Mouse (Mus musculus) forebrain, embryonic 11.5 days (tissue): ENCODE results near the gene Tada3. TPM values are rescaled to one million over a fixed set of nuclear protein-coding genes. Genes with fewer than 3 reads are reported as not detected.

Experiments
- ATAC-seq: fragments of 200-750 bp; cut with Nextera tagmentation; replicated peaks from 2 replicates; pipeline ENCODE4 v1.8.0; 2017; ENCODE audit warnings: moderate TSS enrichment; ENCODE audit not compliant: low FRiP score
- DNase-seq: peaks from one replicate; pipeline ENCODE4 v3.0.0-alpha.2; 2017; ENCODE audit warnings: low spot score
- H3K27ac ChIP-seq: fragments of 300-500 bp; sonication (generic); 2 replicates; pipeline ENCODE4 v1.5.1; 2014; ENCODE audit warnings: low read depth, low read length
- H3K27me3 ChIP-seq: fragments of 300-500 bp; sonication (generic); 2 replicates; pipeline ENCODE4 v1.6.1; 2014; ENCODE audit warnings: mild to moderate bottlenecking, low read length, mixed read lengths; ENCODE audit not compliant: control insufficient read depth, insufficient read depth
- H3K36me3 ChIP-seq: fragments of 300-500 bp; sonication (generic); 2 replicates; pipeline ENCODE4 v1.6.1; 2014; ENCODE audit warnings: mild to moderate bottlenecking, low read length, moderate library complexity, mixed read lengths; ENCODE audit not compliant: control insufficient read depth, insufficient read depth
- H3K4me1 ChIP-seq: fragments of 300-500 bp; sonication (generic); replicated peaks from 2 replicates; pipeline ENCODE4 v1.6.1; 2014; ENCODE audit warnings: low read length, mixed read lengths; ENCODE audit not compliant: control insufficient read depth, insufficient read depth
- H3K4me2 ChIP-seq: fragments of 300-500 bp; sonication (generic); 2 replicates; pipeline ENCODE4 v1.6.1; 2014; ENCODE audit warnings: low read depth, mild to moderate bottlenecking, low read length, moderate library complexity, mixed read lengths; ENCODE audit not compliant: severe bottlenecking
- H3K4me3 ChIP-seq: fragments of 300-500 bp; sonication (generic); 2 replicates; pipeline ENCODE4 v1.5.1; 2014; ENCODE audit warnings: low read depth, low read length
- H3K9ac ChIP-seq: fragments of 300-500 bp; sonication (generic); 2 replicates; pipeline ENCODE4 v1.6.1; 2014; ENCODE audit warnings: low read length
- H3K9me3 ChIP-seq: fragments of 300-500 bp; sonication (generic); 2 replicates; pipeline ENCODE4 v1.6.1; 2016; ENCODE audit warnings: low read length, mixed read lengths; ENCODE audit not compliant: control insufficient read depth
- WGBS: fragments of 180-500 bp; shearing (Covaris S2); extraction: QIAGEN DNeasy Blood & Tissue Kit; methylation state at CpG from one replicate; pipeline ENCODE4 v1.1.7; 2014; 5-methylcytosine and 5-hydroxymethylcytosine counted together
- polyA plus RNA-seq: library from polyadenylated mRNA; unstranded; fragments of >200 nt; fragmentation: Nextera tagmentation; extraction: Ambion mirVana; gene quantifications from 2 replicates; pipeline ENCODE4 v1.2.1, GENCODE M21; 2014

Tada3 gene
- polyA plus RNA-seq, 1 experiment from 2014 or later = 72.5 TPM

DNA sequence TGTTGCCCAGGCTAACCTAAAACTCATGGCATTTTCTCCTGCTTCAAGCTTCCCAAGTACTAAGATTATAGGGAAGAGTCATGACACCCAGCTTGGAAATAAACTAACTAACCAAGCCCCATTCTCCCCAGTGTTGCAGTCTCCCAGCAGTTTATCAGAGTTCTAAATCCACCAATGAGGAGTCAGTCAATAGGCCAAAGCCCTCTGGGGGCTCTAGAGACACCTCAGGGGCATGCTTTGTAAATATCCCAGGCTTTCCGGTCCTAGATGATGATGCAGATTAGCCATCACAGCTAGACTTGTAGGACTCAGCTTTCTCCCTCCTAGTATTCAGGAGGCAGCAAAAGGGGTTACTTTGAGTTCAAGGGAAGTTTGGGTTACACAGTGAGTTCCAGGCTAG, 32.3 kb upstream of the Tada3 start:
- Histone ChIP-seq H3K9me3 (no peaks in the 10 kb centered on the region), H3K4me3 (no peak overlapping the region), H3K27ac (no peak overlapping the region), H3K4me2 (no peak overlapping the region), H3K9ac (no peak overlapping the region), H3K36me3 (no peaks in the 10 kb centered on the region; the same call in 1 of the 2 replicates), H3K27me3 (no peaks in the 10 kb centered on the region), H3K4me1 (no peaks in the 10 kb centered on the region)
- ATAC-seq (no peak), DNase-seq (no peak)
- 79% methylated on average over 1 of the region's 1 CpGs for WGBS

DNA sequence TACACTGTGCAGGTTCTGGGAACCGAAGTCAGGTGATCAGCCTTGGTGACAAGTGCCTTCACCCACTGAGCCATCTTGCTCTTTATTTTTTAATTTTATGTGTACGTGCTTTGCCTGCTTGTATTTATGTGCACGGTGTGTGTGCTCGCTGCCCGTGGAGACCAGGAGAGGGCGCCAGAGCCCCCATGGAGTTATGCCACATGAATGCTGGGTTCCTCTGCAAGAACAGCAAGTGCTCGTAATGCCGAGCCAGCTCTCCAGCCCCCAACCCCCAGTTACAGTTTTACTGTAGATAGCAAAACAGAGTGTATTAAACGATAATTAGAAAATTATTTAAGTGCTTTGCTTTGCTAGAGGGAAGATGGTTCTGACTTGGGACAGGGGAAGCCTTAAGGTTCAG, 29.0 kb upstream of the Tada3 start:
- Histone ChIP-seq H3K27ac (no peak overlapping the region), H3K4me2 (no peak overlapping the region), H3K4me1 (no peaks in the 10 kb centered on the region), H3K36me3 (no peaks in the 10 kb centered on the region), H3K4me3 (no peak overlapping the region), H3K9ac (no peak overlapping the region), H3K27me3 (no peaks in the 10 kb centered on the region), H3K9me3 (no peaks in the 10 kb centered on the region)
- ATAC-seq (no peak), DNase-seq (peak; percentile 69)
- WGBS = 78% methylated on average over 9 of the region's 9 CpGs

DNA sequence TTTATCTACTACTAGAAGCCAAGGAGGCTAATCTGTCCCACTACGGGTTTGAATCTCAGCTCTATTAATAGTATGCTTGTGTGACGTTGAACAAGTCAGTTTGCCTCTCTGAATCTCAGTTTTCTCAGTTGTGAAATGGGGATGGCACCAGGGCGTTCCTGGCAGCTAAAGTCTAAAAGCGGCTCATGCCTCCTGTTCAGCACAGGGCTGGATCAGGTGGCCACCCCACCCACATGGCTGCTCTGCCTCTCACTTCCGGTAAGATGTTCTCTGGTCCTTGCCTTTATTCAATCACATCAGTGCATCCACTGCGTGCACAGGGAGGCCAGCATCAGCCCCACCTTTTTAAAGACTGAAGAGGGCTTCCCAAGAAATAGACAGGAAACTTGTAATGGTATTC, 27.8 kb upstream of the Tada3 start:
- DNase-seq = no peak
- Histone ChIP-seq H3K4me3 (no peak overlapping the region), H3K4me2 (no peak overlapping the region), H3K27ac (no peak overlapping the region), H3K9me3 (no peaks in the 10 kb centered on the region), H3K27me3 (no peaks in the 10 kb centered on the region), H3K4me1 (no peaks in the 10 kb centered on the region), H3K36me3 (no peaks in the 10 kb centered on the region), H3K9ac (no peak overlapping the region)
- 91% methylated on average over 6 of the region's 6 CpGs for WGBS
- no peak for ATAC-seq

DNA sequence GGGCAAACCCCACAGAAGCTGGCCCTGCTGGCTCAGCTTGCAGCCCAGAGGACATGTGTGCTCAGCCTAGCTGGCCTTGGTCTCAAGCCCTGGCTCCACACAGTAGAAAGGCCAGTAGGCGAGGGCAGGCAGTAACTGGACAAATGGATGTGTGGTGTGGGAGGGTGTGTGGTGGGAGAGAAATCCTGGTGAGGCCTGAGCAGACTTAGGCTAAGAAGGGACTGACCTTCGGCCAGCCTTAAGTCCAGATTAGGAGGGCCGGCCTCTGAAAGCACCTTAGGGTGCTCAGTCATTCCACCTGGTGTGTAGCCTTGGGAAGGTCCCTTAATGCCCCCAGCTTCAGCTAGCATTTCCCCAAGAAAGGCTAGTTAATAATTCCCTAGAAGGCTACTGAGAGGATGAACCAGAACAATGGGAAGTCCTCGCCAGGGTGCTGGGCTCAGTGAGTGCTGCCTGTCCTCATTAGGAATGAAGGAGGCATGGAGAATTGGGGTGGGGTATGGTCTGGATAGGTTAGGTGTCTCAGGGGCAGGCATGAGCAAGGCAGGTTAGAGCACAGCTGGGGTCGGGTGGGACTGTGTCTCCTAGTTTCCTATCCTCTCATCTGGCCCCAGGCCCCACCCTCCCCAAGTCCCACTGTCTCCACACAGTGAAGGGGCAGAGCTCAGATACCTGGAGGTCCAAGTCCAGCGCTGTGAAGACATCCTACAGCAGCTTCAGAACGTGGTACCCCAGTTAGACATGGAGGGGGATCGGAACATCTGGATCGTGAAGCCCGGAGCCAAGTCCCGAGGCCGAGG, 27.2 kb upstream of the Tada3 start:
- 79% methylated on average over 12 of the region's 12 CpGs for WGBS

DNA sequence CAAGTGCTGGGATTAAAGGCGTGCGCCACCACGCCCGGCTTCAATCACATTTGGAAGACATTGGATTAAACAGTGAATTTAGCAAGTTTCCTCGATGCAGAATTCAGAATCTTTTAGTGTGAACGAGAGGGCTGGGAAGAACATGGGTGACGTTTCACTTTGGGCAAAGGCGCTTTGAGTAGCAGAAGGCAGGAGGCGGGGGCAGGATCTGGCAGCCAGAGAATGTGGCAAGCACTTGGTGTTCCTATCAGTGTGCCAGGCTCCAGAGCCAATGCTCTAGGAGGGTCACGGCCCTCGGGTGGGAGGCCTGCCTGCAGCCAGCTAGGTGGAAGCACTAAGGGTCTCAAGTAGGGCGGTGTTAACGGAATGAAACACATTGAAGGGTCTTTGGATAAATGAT, 24.4 kb upstream of the Tada3 start:
- Histone ChIP-seq H3K27me3 (no peaks in the 10 kb centered on the region), H3K9ac (no peak overlapping the region), H3K4me2 (no peak overlapping the region), H3K36me3 (no peaks in the 10 kb centered on the region), H3K9me3 (no peaks in the 10 kb centered on the region), H3K4me1 (no peaks in the 10 kb centered on the region), H3K27ac (no peak overlapping the region), H3K4me3 (no peak overlapping the region)
- DNase-seq (no peak), ATAC-seq (no peak)
- WGBS = 94% methylated on average over 13 of the region's 13 CpGs

More for the DNA sequence above, 27.2 kb upstream of the Tada3 start:
- Histone ChIP-seq H3K9ac (no peak overlapping the region), H3K27ac (no peak overlapping the region), H3K27me3 (no peaks in the 10 kb centered on the region), H3K9me3 (no peaks in the 10 kb centered on the region), H3K36me3 (no peaks in the 10 kb centered on the region), H3K4me1 (no peaks in the 10 kb centered on the region), H3K4me3 (no peak overlapping the region), H3K4me2 (no peak overlapping the region)
- ATAC-seq (no peak), DNase-seq (no peak)

DNA sequence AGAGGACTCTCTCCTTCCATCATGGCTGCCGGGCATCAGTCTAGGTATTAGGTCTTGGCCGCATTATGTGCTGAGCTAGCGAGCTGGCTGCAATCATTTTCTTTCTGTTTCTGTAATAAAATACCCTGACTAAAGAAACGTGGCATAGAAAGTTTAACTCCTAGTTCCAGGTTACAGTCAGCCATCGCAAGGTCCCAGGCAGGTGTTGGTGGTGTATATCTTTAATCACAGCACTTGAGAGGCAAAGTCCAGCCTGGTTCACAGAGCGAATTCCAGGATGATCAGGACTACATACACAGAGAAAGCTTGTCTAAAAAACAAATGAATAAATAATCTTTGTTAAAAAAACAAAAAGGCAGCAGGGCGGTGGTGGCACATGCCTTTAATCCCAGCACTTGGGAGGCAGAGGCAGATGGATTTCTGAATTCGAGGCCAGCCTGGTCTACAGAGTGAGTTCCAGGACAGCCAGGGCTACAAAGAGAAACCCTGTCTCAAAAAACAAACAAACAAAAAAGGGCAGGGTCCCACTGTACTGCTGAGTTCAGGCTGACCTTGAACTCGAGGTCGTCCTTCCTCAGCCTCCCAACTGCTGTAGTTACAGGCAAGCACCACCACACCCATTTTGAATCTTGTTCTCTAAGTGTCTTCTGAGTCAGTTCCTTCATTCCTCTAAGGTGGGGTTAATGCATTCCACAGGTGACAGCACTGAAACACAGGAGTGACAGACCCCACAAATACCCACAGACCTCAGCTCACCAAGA, 18.8 kb upstream of the Tada3 start:
- DNase-seq = no peak
- Histone ChIP-seq H3K27ac (no peak overlapping the region), H3K4me3 (no peak overlapping the region), H3K9ac (no peak overlapping the region), H3K4me2 (no peak overlapping the region), H3K4me1 (peaks cover 2% of the 10 kb centered on the region; the same call in 1 of the 2 replicates), H3K36me3 (no peaks in the 10 kb centered on the region), H3K27me3 (no peaks in the 10 kb centered on the region), H3K9me3 (no peaks in the 10 kb centered on the region)
- no peak for ATAC-seq
- WGBS = 82% methylated on average over 10 of the region's 10 CpGs

DNA sequence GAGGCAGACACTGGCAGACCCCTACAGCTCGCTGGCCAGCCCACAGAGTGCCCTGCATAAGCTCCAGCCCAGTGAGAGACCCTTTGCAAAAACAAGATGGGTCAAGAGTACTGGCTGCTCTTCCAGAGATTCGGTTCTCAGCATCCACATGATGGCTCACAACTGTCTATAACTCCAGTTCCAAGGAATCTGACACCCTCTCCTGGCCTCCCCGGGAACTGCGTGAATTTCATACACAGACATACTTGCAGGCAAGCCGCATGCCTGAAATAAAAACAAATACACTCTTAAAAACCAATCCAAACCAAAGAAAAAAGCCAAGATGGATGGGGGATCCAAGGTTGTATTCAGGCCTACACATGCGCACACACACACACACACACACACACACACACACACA, 17.8 kb upstream of the Tada3 start:
- Histone ChIP-seq H3K9me3 (no peaks in the 10 kb centered on the region), H3K27ac (no peak overlapping the region), H3K4me1 (peaks cover 2% of the 10 kb centered on the region; the same call in 1 of the 2 replicates), H3K27me3 (no peaks in the 10 kb centered on the region), H3K4me2 (no peak overlapping the region), H3K9ac (no peak overlapping the region), H3K4me3 (no peak overlapping the region), H3K36me3 (no peaks in the 10 kb centered on the region)
- ATAC-seq (no peak), DNase-seq (no peak)
- 90% methylated on average over 6 of the region's 6 CpGs for WGBS

DNA sequence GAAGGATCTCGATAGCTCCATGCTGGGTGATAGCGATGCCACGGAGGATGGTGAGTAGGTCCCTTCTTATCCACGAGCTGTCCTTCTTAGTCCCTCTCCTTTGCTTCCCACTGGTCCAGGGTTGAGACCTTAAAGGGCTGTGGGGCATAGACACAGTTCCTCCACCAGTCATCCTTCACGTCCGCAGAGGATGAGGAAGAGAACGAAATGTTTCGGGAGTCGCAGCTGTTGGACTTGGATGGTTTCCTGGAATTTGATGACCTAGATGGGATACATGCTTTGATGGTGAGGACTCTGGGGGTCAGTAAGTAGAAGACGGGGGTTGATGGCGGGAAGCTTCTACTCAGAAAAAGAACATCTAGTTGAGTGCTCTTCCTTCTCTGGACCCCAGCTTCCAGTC, 17.1 kb upstream of the Tada3 start:
- no peak for DNase-seq
- Histone ChIP-seq H3K4me3 (no peak overlapping the region), H3K9ac (no peak overlapping the region), H3K4me2 (no peak overlapping the region), H3K27ac (no peak overlapping the region), H3K36me3 (no peaks in the 10 kb centered on the region; the same call in 1 of the 2 replicates), H3K27me3 (no peaks in the 10 kb centered on the region), H3K9me3 (no peaks in the 10 kb centered on the region), H3K4me1 (peaks cover 2% of the 10 kb centered on the region; the same call in 1 of the 2 replicates)
- ATAC-seq = no peak
- 94% methylated on average over 11 of the region's 11 CpGs for WGBS
